Mouse (Mus musculus): ENCODE measurements at regions not wholly inside any gene's neighbourhood (a gene's known extent, or its start where the extent isn't known, plus 50 kb on each side); places are given as distances from the start of the nearest gene placed in this dataset.

GRCm38 (mm10) chr6:117677821-117678220, 163.2 kb upstream of the Zfp637 start:
- 78% methylated on average over 2 of the region's 2 CpGs for WGBS
- Histone ChIP-seq H3K36me3 (ENCODE audit: insufficient read depth, low read length) (no peaks in the 10 kb centered on the region), H3K27me3 (ENCODE audit: insufficient read depth, low read length) (no peaks in the 10 kb centered on the region), H3K4me2 (ENCODE audit: low read length) (no peak overlapping the region), H3K4me3 (replicated peaks; ENCODE audit: low read depth, low read length) (no peak overlapping the region), H3K9me3 (replicated peaks; ENCODE audit: low read length) (no peaks in the 10 kb centered on the region), H3K27ac (peak overlapping the region; percentile 54), H3K9ac (ENCODE audit: low read depth, low read length) (no peak overlapping the region), H3K4me1 (replicated peaks; ENCODE audit: insufficient read depth, low read length) (peaks cover 6% of the 10 kb centered on the region; the same call in 1 of the 2 replicates)
- DNase-seq (ENCODE audit: low spot score) = no peak
- TF ChIP-seq CTCF (IDR thresholded peaks at IDR 0.05; ENCODE audit: low read depth) = no peak
- no peak for ATAC-seq (replicated peaks; ENCODE audit: low FRiP score, low read depth)

GRCm38 (mm10) chr6:117678276-117678675, 162.7 kb upstream of the Zfp637 start:
- Histone ChIP-seq H3K27ac (peak overlapping the region; percentile 54; the same call in 1 of the 2 replicates), H3K4me3 (replicated peaks; ENCODE audit: low read depth, low read length) (no peak overlapping the region), H3K36me3 (ENCODE audit: insufficient read depth, low read length) (no peaks in the 10 kb centered on the region), H3K4me1 (replicated peaks; ENCODE audit: insufficient read depth, low read length) (peaks cover 6% of the 10 kb centered on the region; the same call in 1 of the 2 replicates), H3K27me3 (ENCODE audit: insufficient read depth, low read length) (no peaks in the 10 kb centered on the region), H3K9ac (ENCODE audit: low read depth, low read length) (no peak overlapping the region), H3K4me2 (ENCODE audit: low read length) (no peak overlapping the region), H3K9me3 (replicated peaks; ENCODE audit: low read length) (no peaks in the 10 kb centered on the region)
- 58% methylated on average over 5 of the region's 5 CpGs for WGBS
- DNase-seq (ENCODE audit: low spot score) = peak; percentile 66
- TF ChIP-seq CTCF (IDR thresholded peaks at IDR 0.05; ENCODE audit: low read depth) = no peak
- ATAC-seq (replicated peaks; ENCODE audit: low FRiP score, low read depth) = no peak

GRCm38 (mm10) chr6:117678877-117679276, 162.1 kb upstream of the Zfp637 start:
- no peak for TF ChIP-seq CTCF (IDR thresholded peaks at IDR 0.05; ENCODE audit: low read depth)
- Histone ChIP-seq H3K36me3 (ENCODE audit: insufficient read depth, low read length) (no peaks in the 10 kb centered on the region), H3K27me3 (ENCODE audit: insufficient read depth, low read length) (no peaks in the 10 kb centered on the region), H3K4me2 (ENCODE audit: low read length) (no peak overlapping the region), H3K27ac (0 out of 2 replicates have a peak overlapping the region, but pooled peaks have one; percentile 19), H3K9me3 (replicated peaks; ENCODE audit: low read length) (no peaks in the 10 kb centered on the region), H3K4me3 (replicated peaks; ENCODE audit: low read depth, low read length) (no peak overlapping the region), H3K9ac (ENCODE audit: low read depth, low read length) (no peak overlapping the region), H3K4me1 (replicated peaks; ENCODE audit: insufficient read depth, low read length) (peaks cover 6% of the 10 kb centered on the region; the same call in 1 of the 2 replicates)
- DNase-seq (ENCODE audit: low spot score) (no peak), ATAC-seq (replicated peaks; ENCODE audit: low FRiP score, low read depth) (no peak)
- 75% methylated on average over 4 of the region's 4 CpGs for WGBS

- H3K4me2 ChIP-seq (ENCODE audit: low read length) = no peak overlapping the region
- ATAC-seq (replicated peaks; ENCODE audit: low FRiP score, low read depth) (no peak), DNase-seq (ENCODE audit: low spot score) (no peak)
- H3K9ac ChIP-seq (ENCODE audit: low read depth, low read length) = no peak overlapping the region
- no peaks in the 10 kb centered on the region for H3K27me3 ChIP-seq (ENCODE audit: insufficient read depth, low read length)
- 0 out of 2 replicates have a peak, but pooled peaks cover 4% of the 10 kb centered on the region for H3K4me1 ChIP-seq (replicated peaks; ENCODE audit: insufficient read depth, low read length)
- H3K4me3 ChIP-seq (replicated peaks; ENCODE audit: low read depth, low read length) = no peak overlapping the region
- no peaks in the 10 kb centered on the region for H3K9me3 ChIP-seq (replicated peaks; ENCODE audit: low read length)
- no peaks in the 10 kb centered on the region for H3K36me3 ChIP-seq (ENCODE audit: insufficient read depth, low read length)
- TF ChIP-seq CTCF (IDR thresholded peaks at IDR 0.05; ENCODE audit: low read depth) = no peak
- 46% methylated on average over 9 of the region's 9 CpGs for WGBS
- H3K27ac ChIP-seq = no peak overlapping the region
Measured at GRCm38 (mm10) chr6:117686212-117686611, 154.8 kb upstream of the Zfp637 start.

- WGBS = 82% methylated on average over 2 of the region's 2 CpGs
- H3K36me3 ChIP-seq (ENCODE audit: insufficient read depth, low read length) = no peaks in the 10 kb centered on the region
- no peak overlapping the region for H3K4me3 ChIP-seq (replicated peaks; ENCODE audit: low read depth, low read length)
- no peak overlapping the region for H3K9ac ChIP-seq (ENCODE audit: low read depth, low read length)
- H3K9me3 ChIP-seq (replicated peaks; ENCODE audit: low read length) = no peaks in the 10 kb centered on the region
- ATAC-seq (replicated peaks; ENCODE audit: low FRiP score, low read depth) (no peak), DNase-seq (ENCODE audit: low spot score) (no peak)
- H3K4me2 ChIP-seq (ENCODE audit: low read length) = no peak overlapping the region
- 0 out of 2 replicates have a peak, but pooled peaks cover 4% of the 10 kb centered on the region for H3K4me1 ChIP-seq (replicated peaks; ENCODE audit: insufficient read depth, low read length)
- H3K27ac ChIP-seq = no peak overlapping the region
- no peaks in the 10 kb centered on the region for H3K27me3 ChIP-seq (ENCODE audit: insufficient read depth, low read length)
- peak; percentile 67 for TF ChIP-seq CTCF (IDR thresholded peaks at IDR 0.05; ENCODE audit: low read depth)
Measured at GRCm38 (mm10) chr6:117687045-117687444, 153.9 kb upstream of the Zfp637 start.

GRCm38 (mm10) chr6:117688664-117689178, 152.3 kb upstream of the Zfp637 start:
- DNase-seq (ENCODE audit: low spot score) = peak; percentile 86
- peak; percentile 52; the same call in 1 of the 2 replicates for ATAC-seq (replicated peaks; ENCODE audit: low FRiP score, low read depth)
- 24% methylated on average over 8 of the region's 8 CpGs for WGBS

More at GRCm38 (mm10) chr6:117688664-117689178, 152.3 kb upstream of the Zfp637 start:
- Histone ChIP-seq H3K27ac (no peak overlapping the region; the same call in 1 of the 2 replicates), H3K4me3 (replicated peaks; ENCODE audit: low read depth, low read length) (no peak overlapping the region), H3K36me3 (ENCODE audit: insufficient read depth, low read length) (no peaks in the 10 kb centered on the region), H3K4me2 (ENCODE audit: low read length) (no peak overlapping the region), H3K27me3 (ENCODE audit: insufficient read depth, low read length) (no peaks in the 10 kb centered on the region), H3K9me3 (replicated peaks; ENCODE audit: low read length) (no peaks in the 10 kb centered on the region), H3K4me1 (replicated peaks; ENCODE audit: insufficient read depth, low read length) (0 out of 2 replicates have a peak, but pooled peaks cover 4% of the 10 kb centered on the region), H3K9ac (ENCODE audit: low read depth, low read length) (no peak overlapping the region)
- TF ChIP-seq CTCF (IDR thresholded peaks at IDR 0.05; ENCODE audit: low read depth) = no peak
